In genomic region chr2:158256894-158257293, GRCm38 (mm10) we compare ENCODE assay signal across 10 mouse cellular contexts. TPM values are rescaled to one million over a fixed set of nuclear protein-coding genes. Genes with fewer than 3 reads are reported as not detected.
A peak's percentile ranks its signal among the peaks of the same experiment; 100 is the strongest.
DNase-seq lines count a peak whose midpoint lies in the region; ATAC-seq lines count a peak whose summit lies in the region.
"Had no signal": no experiment of that assay in that cellular context is flagged by ENCODE, and none has a peak within 500 bp of the region (broad histone marks: within the 10 kb centered on the region; RNA-seq: fewer than 3 reads in every experiment).

No protein-coding gene starts in this region.

- H3K36me3 ChIP-seq in heart, embryonic 11.5 days (ENCODE audit: control insufficient read depth, insufficient read depth, low read length) = no peaks in the 10 kb centered on the region
- no peaks in the 10 kb centered on the region for H3K36me3 ChIP-seq in neural tube, embryonic 12.5 days
- no peaks in the 10 kb centered on the region for H3K36me3 ChIP-seq in neural tube, embryonic 15.5 days

- WGBS in heart, embryonic 11.5 days (ENCODE audit: insufficient replicate concordance) = 24% methylated on average over 5 of the region's 5 CpGs
- WGBS in neural tube, embryonic 12.5 days = 15% methylated on average over 5 of the region's 5 CpGs
- 13% methylated on average over 5 of the region's 5 CpGs for WGBS in neural tube, embryonic 15.5 days

- H3K27me3 ChIP-seq in heart, embryonic 11.5 days (ENCODE audit: control insufficient read depth, insufficient read depth, low read length) = peaks cover 8% of the 10 kb centered on the region
- H3K27me3 ChIP-seq in neural tube, embryonic 12.5 days (replicated peaks) = no peaks in the 10 kb centered on the region
- no peaks in the 10 kb centered on the region for H3K27me3 ChIP-seq in neural tube, embryonic 15.5 days (replicated peaks)

- DNase-seq in heart, adult 18-20 months = peak; percentile 66 to 71
- peak; percentile 11 for DNase-seq in forelimb bud, embryonic 11.5 days (ENCODE audit: low read depth, low spot score)
- DNase-seq in retina, postnatal 1 day = peak; percentile 56
- DNase-seq in cerebellum, adult 9-11 months = no peak

- H3K27ac ChIP-seq in heart, embryonic 11.5 days (ENCODE audit: low read depth, low read length) = no peak overlapping the region
- no peak overlapping the region for H3K27ac ChIP-seq in neural tube, embryonic 12.5 days
- H3K27ac ChIP-seq in neural tube, embryonic 15.5 days (replicated peaks) = no peak overlapping the region
- H3K27ac ChIP-seq: macrophage had no signal

- ATAC-seq in heart, embryonic 11.5 days (replicated peaks; ENCODE audit: insufficient number of reproducible peaks, low FRiP score, low TSS enrichment) = no peak
- ATAC-seq in neural tube, embryonic 12.5 days (ENCODE audit: low FRiP score, low read depth) = no peak
- ATAC-seq in neural tube, embryonic 15.5 days (ENCODE audit: low FRiP score) = no peak
- no peak for ATAC-seq in erythroid progenitor cell, adult 5-6 weeks (replicated peaks; ENCODE audit: low FRiP score, poor library complexity, severe bottlenecking)
- ATAC-seq: forebrain, embryonic 16.5 days had no signal

- no peaks in the 10 kb centered on the region for H3K9me3 ChIP-seq in heart, embryonic 11.5 days (replicated peaks; ENCODE audit: control insufficient read depth, low read length)
- H3K9me3 ChIP-seq in neural tube, embryonic 12.5 days = no peaks in the 10 kb centered on the region
- H3K9me3 ChIP-seq in neural tube, embryonic 15.5 days (replicated peaks) = no peaks in the 10 kb centered on the region

- H3K4me1 ChIP-seq in heart, embryonic 11.5 days (ENCODE audit: control insufficient read depth, insufficient read depth, low read length) = peaks cover 14% of the 10 kb centered on the region
- peaks cover 4% of the 10 kb centered on the region; the same call in 1 of the 2 replicates for H3K4me1 ChIP-seq in neural tube, embryonic 12.5 days
- 0 out of 2 replicates have a peak, but pooled peaks cover 3% of the 10 kb centered on the region for H3K4me1 ChIP-seq in neural tube, embryonic 15.5 days

- no peak overlapping the region for H3K4me3 ChIP-seq in heart, embryonic 11.5 days (ENCODE audit: low read depth, low read length)
- no peak overlapping the region for H3K4me3 ChIP-seq in neural tube, embryonic 12.5 days
- H3K4me3 ChIP-seq in neural tube, embryonic 15.5 days (replicated peaks) = no peak overlapping the region

- no peak overlapping the region for H3K9ac ChIP-seq in heart, embryonic 11.5 days (ENCODE audit: low read depth, low read length)
- H3K9ac ChIP-seq in neural tube, embryonic 12.5 days = 0 out of 2 replicates have a peak overlapping the region, but pooled peaks have one; percentile 26
- no peak overlapping the region for H3K9ac ChIP-seq in neural tube, embryonic 15.5 days (replicated peaks)

- no peak overlapping the region for H3K4me2 ChIP-seq in heart, embryonic 11.5 days
- H3K4me2 ChIP-seq in neural tube, embryonic 12.5 days (replicated peaks) = no peak overlapping the region
- H3K4me2 ChIP-seq in neural tube, embryonic 15.5 days = no peak overlapping the region

RNA-seq across cellular contexts. Expression of gene Bpi, which starts 1.0 kb away (rescaled TPM):
- total RNA-seq in heart, adult 18-20 months (2021) = not detected
- not detected in 2 replicates for polyA plus RNA-seq in heart, embryonic 11.5 days (2014; fragmentation: Nextera tagmentation; extraction: Ambion mirVana)
- polyA plus RNA-seq in neural tube, embryonic 12.5 days (2016; fragmentation: Nextera tagmentation; extraction: Ambion mirVana) = not detected in 2 replicates
- not detected in 2 replicates for polyA plus RNA-seq in neural tube, embryonic 15.5 days (2015; fragmentation: Nextera tagmentation; extraction: Ambion mirVana)
- not detected in 2 replicates for total RNA-seq in erythroid progenitor cell, adult 5-6 weeks (2015; ENCODE audit: low replicate concordance)
- not detected in 2 replicates for total RNA-seq in erythroid progenitor cell, adult 5-6 weeks (2017; ENCODE audit: low replicate concordance)
- polyA plus RNA-seq: forebrain, embryonic 16.5 days; macrophage had no signal

RNA-seq across cellular contexts. Expression of gene D630003M21Rik, which starts 27.9 kb away (rescaled TPM):
- total RNA-seq in heart, adult 18-20 months (2021) = 1 to 10 TPM; 5.1 to 5.4 TPM
- 0.37 and 0.57 TPM in 2 replicates for polyA plus RNA-seq in heart, embryonic 11.5 days (2014; fragmentation: Nextera tagmentation; extraction: Ambion mirVana)
- polyA plus RNA-seq in neural tube, embryonic 12.5 days (2016; fragmentation: Nextera tagmentation; extraction: Ambion mirVana) = 5.0 and 5.1 TPM in 2 replicates
- 2.4 and 2.5 TPM in 2 replicates for polyA plus RNA-seq in neural tube, embryonic 15.5 days (2015; fragmentation: Nextera tagmentation; extraction: Ambion mirVana)
- not detected in 2 replicates for total RNA-seq in erythroid progenitor cell, adult 5-6 weeks (2015; ENCODE audit: low replicate concordance)
- total RNA-seq in erythroid progenitor cell, adult 5-6 weeks (2017; ENCODE audit: low replicate concordance) = not detected in 2 replicates
- polyA plus RNA-seq: macrophage had no signal

RNA-seq across cellular contexts. Expression of gene Lbp, which starts 49.4 kb away (rescaled TPM):
- 1 to 10 TPM; 6.2 to 7.0 TPM for total RNA-seq in heart, adult 18-20 months (2021)
- 9.2 and 10.1 TPM in 2 replicates for polyA plus RNA-seq in heart, embryonic 11.5 days (2014; fragmentation: Nextera tagmentation; extraction: Ambion mirVana)
- polyA plus RNA-seq in neural tube, embryonic 12.5 days (2016; fragmentation: Nextera tagmentation; extraction: Ambion mirVana) = 2.5 and 2.6 TPM in 2 replicates
- polyA plus RNA-seq in neural tube, embryonic 15.5 days (2015; fragmentation: Nextera tagmentation; extraction: Ambion mirVana) = 2.3 and 3.4 TPM in 2 replicates
- total RNA-seq in erythroid progenitor cell, adult 5-6 weeks (2015; ENCODE audit: low replicate concordance) = 7.1 and 9.0 TPM in 2 replicates
- 6.4 and 40.7 TPM in 2 replicates for total RNA-seq in erythroid progenitor cell, adult 5-6 weeks (2017; ENCODE audit: low replicate concordance)
